Mouse (Mus musculus) midbrain, embryonic 14.5 days (tissue): ENCODE measurements around the gene Crip2. TPM values are rescaled to one million over a fixed set of nuclear protein-coding genes. Genes with fewer than 3 reads are reported as not detected.

Experiments used
- ATAC-seq: fragments of 200-750 bp; cut with Nextera tagmentation; 2 replicates; pipeline ENCODE4 v1.8.0; 2017; ENCODE audit warnings: moderate number of reproducible peaks, moderate library complexity; ENCODE audit not compliant: low FRiP score, low TSS enrichment
- DNase-seq: peaks from one replicate; pipeline ENCODE4 v3.0.0-alpha.2; 2015
- H3K27ac ChIP-seq: fragments of 300-500 bp; sonication (generic); replicated peaks from 2 replicates; pipeline ENCODE4 v1.5.1; 2014; ENCODE audit warnings: mild to moderate bottlenecking, low read depth, low read length, moderate library complexity
- H3K27me3 ChIP-seq: fragments of 300-500 bp; sonication (generic); 2 replicates; pipeline ENCODE4 v1.6.1; 2014; ENCODE audit warnings: low read length, control low read depth, mixed read lengths; ENCODE audit not compliant: control insufficient read depth, insufficient read depth
- H3K36me3 ChIP-seq: fragments of 300-500 bp; sonication (generic); 2 replicates; pipeline ENCODE4 v1.6.1; 2014; ENCODE audit warnings: low read length, control low read depth; ENCODE audit not compliant: control insufficient read depth, insufficient read depth
- H3K4me1 ChIP-seq: fragments of 300-500 bp; sonication (generic); 2 replicates; pipeline ENCODE4 v1.6.1; 2014; ENCODE audit warnings: mild to moderate bottlenecking, antibody characterized with exemption, low read length, control low read depth; ENCODE audit not compliant: control insufficient read depth, insufficient read depth
- H3K4me2 ChIP-seq: fragments of 300-500 bp; sonication (generic); 2 replicates; pipeline ENCODE4 v1.6.1; 2014; ENCODE audit warnings: mild to moderate bottlenecking, low read length, moderate library complexity
- H3K4me3 ChIP-seq: fragments of 300-500 bp; sonication (generic); replicated peaks from 2 replicates; pipeline ENCODE4 v1.5.1; 2014; ENCODE audit warnings: low read depth, low read length
- H3K9ac ChIP-seq: fragments of 300-500 bp; sonication (generic); replicated peaks from 2 replicates; pipeline ENCODE4 v1.6.1; 2014; ENCODE audit warnings: mild to moderate bottlenecking, low read length, moderate library complexity
- H3K9me3 ChIP-seq: fragments of 300-500 bp; sonication (generic); 2 replicates; pipeline ENCODE4 v1.6.1; 2016; ENCODE audit warnings: low read length, control low read depth, mixed read lengths; ENCODE audit not compliant: control insufficient read depth
- WGBS: fragments of 180-500 bp; shearing (Covaris S2); extraction: QIAGEN DNeasy Blood & Tissue Kit; methylation state at CpG from one replicate; pipeline ENCODE4 v1.1.7; 2014; 5-methylcytosine and 5-hydroxymethylcytosine counted together
- polyA plus RNA-seq: library from polyadenylated mRNA; unstranded; fragments of >200 nt; fragmentation: Nextera tagmentation; extraction: Ambion mirVana; gene quantifications from 2 replicates; pipeline ENCODE4 v1.2.1, GENCODE M21; 2014

Gene Crip2
- polyA plus RNA-seq, 1 experiment from 2014 or later, result 297 TPM

DNA sequence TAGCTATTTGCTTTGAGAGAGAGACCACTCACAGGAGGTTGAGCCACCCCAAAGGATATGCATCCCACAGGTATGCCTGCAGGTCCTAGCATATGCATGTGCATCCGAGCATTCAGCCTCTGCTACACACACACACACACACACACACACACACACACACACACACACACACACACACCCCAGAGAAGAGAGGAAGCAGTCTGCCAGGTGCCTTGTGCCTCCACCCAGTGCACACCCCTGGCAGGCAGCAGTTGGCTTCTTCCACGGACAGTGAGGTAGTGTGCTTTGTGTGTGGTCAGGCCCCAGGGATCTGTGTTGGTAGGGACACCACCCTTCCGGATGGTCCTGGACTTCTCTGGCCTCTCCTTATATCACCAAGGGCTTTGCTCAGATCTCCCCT, 9.9 kb downstream of the Crip2 start:
- no peak overlapping the region for H3K9ac ChIP-seq
- H3K27ac ChIP-seq, result no peak overlapping the region
- H3K36me3 ChIP-seq, result peaks cover 10% of the 10 kb centered on the region; the same call in 1 of the 2 replicates
- no peak for DNase-seq
- H3K4me1 ChIP-seq, result peaks cover 14% of the 10 kb centered on the region
- no peaks in the 10 kb centered on the region for H3K9me3 ChIP-seq
- H3K4me3 ChIP-seq, result no peak overlapping the region
- peaks cover 14% of the 10 kb centered on the region; the same call in 1 of the 2 replicates for H3K27me3 ChIP-seq
- H3K4me2 ChIP-seq, result no peak overlapping the region
- 76% methylated on average over 3 of the region's 3 CpGs for WGBS
- no peak for ATAC-seq

DNA sequence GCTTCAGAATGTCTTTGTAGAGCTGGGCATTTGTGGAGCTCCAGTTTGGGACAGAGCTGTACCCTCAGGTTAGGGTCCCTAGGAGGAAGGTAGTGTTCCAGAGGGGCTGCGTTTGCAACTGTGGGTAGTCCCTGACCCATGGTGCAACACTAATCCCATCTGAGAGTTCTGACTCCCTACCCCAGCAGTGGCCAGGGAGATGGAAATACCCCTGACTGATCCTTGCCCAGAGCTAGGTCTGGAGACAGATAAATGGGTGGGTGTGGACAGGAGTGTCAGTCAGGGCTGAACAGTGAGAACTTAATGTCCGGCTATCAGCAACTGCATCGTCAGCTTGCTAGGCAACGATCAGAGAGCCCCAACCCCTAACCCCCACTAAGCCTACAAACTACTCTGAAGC, 10.6 kb downstream of the Crip2 start:
- H3K27me3 ChIP-seq, result peaks cover 14% of the 10 kb centered on the region; the same call in 1 of the 2 replicates
- H3K4me2 ChIP-seq, result no peak overlapping the region
- 0 out of 2 replicates have a peak, but pooled peaks cover 3% of the 10 kb centered on the region for H3K36me3 ChIP-seq
- H3K27ac ChIP-seq, result no peak overlapping the region
- 73% methylated on average over 4 of the region's 4 CpGs for WGBS
- H3K9me3 ChIP-seq, result no peaks in the 10 kb centered on the region
- no peak for ATAC-seq
- H3K4me3 ChIP-seq, result no peak overlapping the region
- H3K4me1 ChIP-seq, result peaks cover 21% of the 10 kb centered on the region
- H3K9ac ChIP-seq, result no peak overlapping the region
- no peak for DNase-seq

DNA sequence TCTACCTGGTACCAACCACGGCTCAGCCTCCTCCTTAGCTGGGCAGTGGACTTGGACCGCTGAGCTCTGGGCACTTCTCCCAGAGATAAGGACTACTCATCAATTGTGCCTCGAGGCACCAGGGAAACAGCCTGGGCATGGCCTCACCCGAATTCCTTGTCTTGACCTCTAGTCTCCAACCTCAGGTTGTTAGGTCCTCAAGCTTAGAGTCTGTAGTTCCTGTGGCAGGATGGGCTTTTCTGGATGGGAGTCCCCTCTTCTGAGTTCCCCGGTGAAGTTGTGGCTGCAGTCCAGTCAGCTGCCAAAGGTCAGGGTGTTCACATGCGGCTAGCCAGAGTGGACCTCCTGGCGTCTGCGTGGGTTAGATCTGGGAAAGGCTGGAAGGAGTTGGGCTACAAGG, 11.0 kb downstream of the Crip2 start:
- ATAC-seq (no peak), DNase-seq (no peak)
- no peak overlapping the region for H3K9ac ChIP-seq
- H3K27me3 ChIP-seq, result peaks cover 14% of the 10 kb centered on the region; the same call in 1 of the 2 replicates
- no peaks in the 10 kb centered on the region for H3K9me3 ChIP-seq
- 84% methylated on average over 8 of the region's 8 CpGs for whole genome bisulfite sequencing
- H3K36me3 ChIP-seq, result no peaks in the 10 kb centered on the region
- H3K4me1 ChIP-seq, result peaks cover 22% of the 10 kb centered on the region
- H3K4me2 ChIP-seq, result no peak overlapping the region
- H3K4me3 ChIP-seq, result no peak overlapping the region
- no peak overlapping the region for H3K27ac ChIP-seq

DNA sequence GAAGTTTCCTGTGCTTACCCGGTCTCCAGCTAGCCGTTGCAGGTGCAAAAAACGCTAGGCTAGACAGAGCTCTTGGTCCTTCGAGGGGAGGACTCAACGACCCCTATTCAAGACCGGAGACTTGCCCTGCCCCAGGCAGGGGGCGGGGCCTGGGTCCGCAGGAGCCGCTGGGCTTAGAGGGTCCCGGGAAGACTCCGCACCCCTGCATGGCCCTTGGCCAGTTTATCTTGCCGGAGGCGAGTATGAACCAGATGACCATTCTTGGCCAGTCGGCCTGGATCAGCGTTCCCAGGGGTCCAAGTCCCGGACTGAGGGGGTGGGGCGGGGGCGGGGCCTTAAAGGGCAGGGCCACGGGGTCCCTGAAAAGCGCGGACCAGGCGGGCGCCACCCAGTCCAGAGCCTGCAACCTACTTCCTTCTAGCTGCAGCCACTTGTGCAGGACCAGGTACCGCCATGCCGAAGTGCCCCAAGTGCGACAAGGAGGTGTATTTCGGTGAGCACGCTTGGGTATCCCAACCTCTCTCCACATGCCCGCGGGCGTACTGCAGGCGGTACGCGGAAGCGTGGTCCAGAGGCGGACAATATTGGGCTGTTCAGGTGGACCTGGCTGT, 11.7 kb downstream of the Crip2 start:
- H3K4me1 ChIP-seq, result peaks cover 18% of the 10 kb centered on the region
- peak overlapping the region; percentile 58 for H3K4me2 ChIP-seq
- peak overlapping the region; percentile 21; the same call in 1 of the 2 replicates for H3K9ac ChIP-seq
- WGBS, result 1% methylated on average over 36 of the region's 36 CpGs
- H3K4me3 ChIP-seq, result peak overlapping the region; percentile 30
- no peak overlapping the region for H3K27ac ChIP-seq
- H3K27me3 ChIP-seq, result peaks cover 14% of the 10 kb centered on the region; the same call in 1 of the 2 replicates
- no peaks in the 10 kb centered on the region for H3K9me3 ChIP-seq
- no peaks in the 10 kb centered on the region for H3K36me3 ChIP-seq
- peak; percentile 47 for DNase-seq
- ATAC-seq, result no peak

DNA sequence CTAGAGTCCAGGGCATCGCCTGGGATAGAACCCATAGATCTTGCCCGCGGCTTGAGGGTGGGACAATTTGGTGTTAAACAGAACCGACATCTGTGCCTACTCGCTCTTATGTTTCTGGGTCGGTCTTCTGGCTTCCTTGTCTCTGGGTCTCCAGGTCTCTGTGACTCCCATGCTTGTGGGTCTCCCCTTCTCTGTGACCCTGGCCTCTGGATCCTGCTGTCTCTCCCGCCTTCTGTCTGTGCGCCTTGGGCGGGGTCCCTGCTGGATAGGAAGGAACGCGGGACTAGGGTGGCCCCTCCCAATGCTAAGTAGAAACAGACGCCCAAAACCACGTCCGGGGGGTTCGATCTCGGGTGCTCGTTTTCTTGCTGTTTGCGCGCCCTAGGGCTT, 12.2 kb downstream of the Crip2 start:
- Histone ChIP-seq H3K36me3 (no peaks in the 10 kb centered on the region), H3K4me1 (peaks cover 20% of the 10 kb centered on the region), H3K27ac (no peak overlapping the region), H3K27me3 (peaks cover 14% of the 10 kb centered on the region; the same call in 1 of the 2 replicates), H3K9ac (no peak overlapping the region; the same call in 1 of the 2 replicates), H3K9me3 (no peaks in the 10 kb centered on the region), H3K4me3 (peak overlapping the region; percentile 30), H3K4me2 (peak overlapping the region; percentile 58)
- DNase-seq (no peak), ATAC-seq (no peak)
- 32% methylated on average over 19 of the region's 19 CpGs for WGBS

DNA sequence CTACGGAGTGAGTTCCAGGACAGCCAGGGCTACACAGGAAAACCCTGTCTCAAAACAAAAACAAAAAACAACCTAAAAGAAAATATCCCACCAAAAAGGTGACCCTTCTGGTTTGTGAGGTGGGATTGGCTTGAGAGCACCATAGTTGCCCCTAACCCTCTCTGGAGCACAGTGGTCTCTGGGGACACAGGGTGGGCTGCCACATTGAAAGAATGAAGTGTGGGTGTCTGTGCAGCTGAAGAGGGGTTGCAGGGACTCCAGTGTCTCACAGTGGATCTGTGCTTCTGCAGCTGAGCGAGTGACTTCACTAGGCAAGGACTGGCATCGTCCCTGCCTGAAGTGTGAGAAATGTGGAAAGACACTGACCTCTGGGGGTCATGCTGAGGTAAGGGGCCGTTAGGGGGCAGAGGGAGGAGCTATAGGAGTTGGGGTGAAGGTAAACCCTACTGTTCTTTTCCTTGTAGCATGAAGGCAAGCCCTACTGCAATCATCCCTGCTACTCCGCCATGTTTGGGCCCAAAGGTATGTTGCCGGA, 13.0 kb downstream of the Crip2 start:
- no peak for ATAC-seq
- WGBS, result 77% methylated on average over 6 of the region's 6 CpGs
- H3K4me1 ChIP-seq, result peaks cover 20% of the 10 kb centered on the region
- DNase-seq, result no peak
- H3K36me3 ChIP-seq, result no peaks in the 10 kb centered on the region
- no peak overlapping the region for H3K4me2 ChIP-seq
- H3K27me3 ChIP-seq, result peaks cover 14% of the 10 kb centered on the region; the same call in 1 of the 2 replicates
- no peak overlapping the region for H3K27ac ChIP-seq
- H3K4me3 ChIP-seq, result no peak overlapping the region
- H3K9me3 ChIP-seq, result no peaks in the 10 kb centered on the region
- H3K9ac ChIP-seq, result no peak overlapping the region

DNA sequence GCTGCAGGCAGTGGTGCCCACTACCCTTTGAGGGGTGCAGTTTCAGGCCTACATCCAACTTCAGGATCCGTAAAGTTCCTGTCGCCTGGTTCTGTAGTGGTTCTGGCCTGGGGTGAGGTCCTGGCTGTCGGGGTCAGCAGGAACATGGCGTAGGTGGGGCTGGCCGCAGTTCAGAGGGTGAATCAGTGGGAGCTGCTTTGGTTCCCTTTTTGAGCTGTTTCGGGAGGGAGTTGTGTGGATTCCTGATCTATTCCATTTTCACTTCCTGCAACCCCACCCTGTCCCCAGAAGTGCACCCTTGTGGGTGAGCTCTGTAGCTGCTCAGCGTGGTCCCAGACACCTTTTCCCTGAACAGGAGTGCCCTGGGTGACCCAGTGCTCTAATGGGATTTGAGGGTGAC, 13.9 kb downstream of the Crip2 start:
- Histone ChIP-seq H3K27me3 (peaks cover 14% of the 10 kb centered on the region; the same call in 1 of the 2 replicates), H3K9me3 (no peaks in the 10 kb centered on the region), H3K4me1 (peaks cover 20% of the 10 kb centered on the region), H3K9ac (no peak overlapping the region), H3K4me3 (no peak overlapping the region), H3K27ac (no peak overlapping the region), H3K4me2 (no peak overlapping the region), H3K36me3 (no peaks in the 10 kb centered on the region)
- 92% methylated on average over 7 of the region's 7 CpGs for WGBS
- DNase-seq (no peak), ATAC-seq (no peak)

DNA sequence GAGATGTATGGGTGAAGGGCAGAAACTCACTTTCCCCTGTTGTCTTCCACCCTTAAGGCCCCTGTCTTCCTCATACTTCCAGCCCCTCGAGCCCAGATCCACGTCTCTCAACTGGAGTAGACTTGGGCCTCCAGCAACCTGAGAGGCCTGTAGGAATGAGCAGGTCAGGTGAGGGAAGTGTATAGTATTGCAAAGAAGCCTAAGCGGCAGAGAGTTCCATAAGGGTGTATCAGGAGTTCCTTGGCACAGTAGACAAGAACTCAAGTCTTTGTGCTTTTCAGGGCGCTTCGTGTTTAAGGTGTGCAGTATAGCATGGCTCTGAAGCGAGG, 14.7 kb downstream of the Crip2 start:
- no peaks in the 10 kb centered on the region for H3K9me3 ChIP-seq
- H3K9ac ChIP-seq, result 0 out of 2 replicates have a peak overlapping the region, but pooled peaks have one; percentile 47
- peak overlapping the region; percentile 75 for H3K4me2 ChIP-seq
- peaks cover 14% of the 10 kb centered on the region; the same call in 1 of the 2 replicates for H3K27me3 ChIP-seq
- H3K4me1 ChIP-seq, result peaks cover 20% of the 10 kb centered on the region
- WGBS, result 80% methylated on average over 6 of the region's 6 CpGs
- no peak for DNase-seq
- 0 out of 2 replicates have a peak overlapping the region, but pooled peaks have one; percentile 61 for H3K4me3 ChIP-seq
- H3K27ac ChIP-seq, result no peak overlapping the region
- no peaks in the 10 kb centered on the region for H3K36me3 ChIP-seq
- no peak for ATAC-seq
